Mouse (Mus musculus): ENCODE measurements around the gene Zfp426. TPM values are rescaled to one million over a fixed set of nuclear protein-coding genes. Genes with fewer than 3 reads are reported as not detected.

The Zfp426 gene
- total RNA-seq (2012; rRNA removed) (13.9 and 14.7 TPM in 2 replicates), total RNA-seq (2014; rRNA removed) (18.2 and 19.3 TPM in 2 replicates), polyA plus RNA-seq (2012; ENCODE audit: insufficient read length, low read depth) (11.8 and 13.0 TPM in 2 replicates)

GRCm38 (mm10) chr9:20492527-20493233 is at the start of gene Zfp426:
Zfp426 (minus strand) TSS chr9:20492746.
- peaks cover 20% of the 10 kb centered on the region for H3K79me2 ChIP-seq (replicated peaks; ENCODE audit: control insufficient read depth, extremely low read depth, insufficient read depth, poor library complexity, severe bottlenecking)
- H3K4me1 ChIP-seq (ENCODE audit: control insufficient read depth in 1 of 2, insufficient read depth in 2 of 2), result peaks cover 0 to 20% of the 10 kb centered on the region in 2 experiments; a peak in 2 of 4 replicates
- TF ChIP-seq KAT2A (IDR thresholded peaks at IDR 0.05; ENCODE audit: insufficient replicate concordance, low read length), result peak; percentile 70; the same call in 1 of the 2 replicates
- 0 out of 2 replicates have a peak, but pooled peaks have one; percentile 26 for TF ChIP-seq BHLHE40 (IDR thresholded peaks at IDR 0.05; ENCODE audit: low read depth, low read length)
- peak; percentile 76; the same call in 1 of the 2 replicates for TF ChIP-seq MXI1 (IDR thresholded peaks at IDR 0.05; ENCODE audit: low read depth, low read length)
- peak; percentile 91 for TF ChIP-seq SIN3A (IDR thresholded peaks at IDR 0.05; ENCODE audit: low read length)
- TF ChIP-seq POLR2A (IDR thresholded peaks at IDR 0.05; ENCODE audit: low read depth, low read length), result peak; percentile 91
- TF ChIP-seq EP300 (IDR thresholded peaks at IDR 0.05; ENCODE audit: low read length), result peak; percentile 34; the same call in 1 of the 2 replicates
- no peak for TF ChIP-seq ZKSCAN1 (IDR thresholded peaks at IDR 0.05; ENCODE audit: borderline replicate concordance, low read depth, low read length)
- TF ChIP-seq JUND (conservative IDR thresholded peaks at IDR 0.05; ENCODE audit: low read depth, low read length), result peak; percentile 86
- TF ChIP-seq E2F4 (IDR thresholded peaks at IDR 0.05; ENCODE audit: insufficient replicate concordance, low read depth, low read length), result no peak
- TF ChIP-seq USF2 (conservative IDR thresholded peaks at IDR 0.05; ENCODE audit: low read depth, low read length), result no peak
- no peak for TF ChIP-seq CHD1 (IDR thresholded peaks at IDR 0.05; ENCODE audit: low read depth, low read length)
- TF ChIP-seq ZMIZ1 (IDR thresholded peaks at IDR 0.05; ENCODE audit: low read depth, low read length), result peak; percentile 68
- TF ChIP-seq MEF2A (IDR thresholded peaks at IDR 0.05; ENCODE audit: borderline replicate concordance, low read depth, low read length), result peak; percentile 65
- TF ChIP-seq ELF1 (IDR thresholded peaks at IDR 0.05; ENCODE audit: low read depth, low read length), result peak; percentile 81
- TF ChIP-seq ZNF384 (IDR thresholded peaks at IDR 0.05; ENCODE audit: low read depth, low read length), result peak; percentile 31; the same call in 1 of the 2 replicates
- peak; percentile 88 for TF ChIP-seq TCF12 (IDR thresholded peaks at IDR 0.05; ENCODE audit: low read depth, low read length)
- TF ChIP-seq IRF4 (IDR thresholded peaks at IDR 0.05; ENCODE audit: low read depth, low read length), result no peak; the same call in 1 of the 2 replicates
- 0 out of 2 replicates have a peak, but pooled peaks have one; percentile 17 for TF ChIP-seq ETS1 (conservative IDR thresholded peaks at IDR 0.05; ENCODE audit: low read depth, low read length)
- 0 out of 2 replicates have a peak, but pooled peaks have one; percentile 33 for TF ChIP-seq RCOR1 (conservative IDR thresholded peaks at IDR 0.05; ENCODE audit: low read depth, low read length)
- TF ChIP-seq NELFE (IDR thresholded peaks at IDR 0.05; ENCODE audit: low read depth, low read length), result peak; percentile 90
- no peak for TF ChIP-seq MAFK (IDR thresholded peaks at IDR 0.05; ENCODE audit: insufficient replicate concordance, low read length)
- TF ChIP-seq MAZ (IDR thresholded peaks at IDR 0.05; ENCODE audit: low read depth, low read length), result no peak
- no peak for TF ChIP-seq CTCF (conservative IDR thresholded peaks at IDR 0.05 in 1 of 2, IDR thresholded peaks at IDR 0.05 in 1 of 2; ENCODE audit: low read depth in 2 of 2, low read length in 2 of 2)
- TF ChIP-seq JUN (IDR thresholded peaks at IDR 0.05; ENCODE audit: insufficient read depth, low read depth, low read length), result peak; percentile 70; the same call in 1 of the 2 replicates
- TF ChIP-seq CHD2 (IDR thresholded peaks at IDR 0.05; ENCODE audit: low read length), result 0 out of 2 replicates have a peak, but pooled peaks have one; percentile 37
- no peak for TF ChIP-seq USF1 (IDR thresholded peaks at IDR 0.05; ENCODE audit: low read depth, low read length)
- TF ChIP-seq POLR2AphosphoS2 (IDR thresholded peaks at IDR 0.05; ENCODE audit: low read depth, low read length), result no peak
- no peak for TF ChIP-seq UBTF (IDR thresholded peaks at IDR 0.05; ENCODE audit: low read depth, low read length)
- TF ChIP-seq TBP (conservative IDR thresholded peaks at IDR 0.05; ENCODE audit: low read depth, low read length), result 0 out of 2 replicates have a peak, but pooled peaks have one; percentile 59
- peak; percentile 54; the same call in 1 of the 2 replicates for TF ChIP-seq MAX (IDR thresholded peaks at IDR 0.05; ENCODE audit: low read length)
- peak; percentile 80 for TF ChIP-seq HCFC1 (IDR thresholded peaks at IDR 0.05; ENCODE audit: low read depth, low read length)
- TF ChIP-seq PAX5 (IDR thresholded peaks at IDR 0.05; ENCODE audit: low read length), result no peak
- TF ChIP-seq NRF1 (IDR thresholded peaks at IDR 0.05; ENCODE audit: low read depth, low read length), result 0 out of 2 replicates have a peak, but pooled peaks have one; percentile 28
- TF ChIP-seq SMC3 (IDR thresholded peaks at IDR 0.05; ENCODE audit: low read depth, low read length), result no peak
- TF ChIP-seq RAD21 (IDR thresholded peaks at IDR 0.05; ENCODE audit: low read depth, low read length), result no peak
- TF ChIP-seq ZC3H11A (IDR thresholded peaks at IDR 0.05; ENCODE audit: low read depth, low read length), result no peak
- TF ChIP-seq GABPA (IDR thresholded peaks at IDR 0.05; ENCODE audit: insufficient replicate concordance, low read depth, low read length), result no peak
- TF ChIP-seq MYC (IDR thresholded peaks at IDR 0.05; ENCODE audit: low read depth, low read length), result no peak
- H3K9ac ChIP-seq (ENCODE audit: insufficient read depth, low read depth), result peak within 1 kb of the TSS; percentile 68
- DNase-seq (ENCODE audit: extremely low read depth), result peak; percentile 87
- H3K27ac ChIP-seq (ENCODE audit: insufficient read depth, low read depth), result peak within 1 kb of the TSS; percentile 57
- no peaks in the 10 kb centered on the region for H3K27me3 ChIP-seq (replicated peaks)
- peak within 1 kb of the TSS; percentile 75 to 87 (median 77) for H3K4me3 ChIP-seq (replicated peaks in 1 of 3; ENCODE audit: low read depth in 2 of 3, low read length in 2 of 3, poor library complexity in 1 of 3)
- H3K36me3 ChIP-seq (replicated peaks in 1 of 2; ENCODE audit: control insufficient read depth in 1 of 2, insufficient read depth in 1 of 2, low read length in 1 of 2), result peaks cover 14 to 42% of the 10 kb centered on the region in 2 experiments
- dilution Hi-C loops (cut with MboI; ENCODE audit: extremely low pct_ligation_motif_present, extremely low pct_unique_long_range_greater_than_20kb, low sequenced_read_pairs) (no loop called here), in situ Hi-C loops (cut with MboI; ENCODE audit: low pct_ligation_motif_present, low pct_unique_long_range_greater_than_20kb, low sequenced_read_pairs) (no loop called here)
- no peaks in the 10 kb centered on the region for H3K9me3 ChIP-seq (replicated peaks; ENCODE audit: low read length)
- peak within 1 kb of the TSS; percentile 85 for H3K4me2 ChIP-seq (ENCODE audit: insufficient read depth, low read depth, poor library complexity, severe bottlenecking)
